Mouse (Mus musculus) retina, embryonic 14.5 days (tissue): ENCODE measurements around the gene Qser1.
"Not testable (repeated sequence)": the region's sequence is repeated elsewhere in the genome, so short reads cannot be mapped to it uniquely, and the experiment has no call there.

Experiments
- DNase-seq: peaks from one replicate; pipeline ENCODE4 v3.0.0-alpha.2; 2015; ENCODE audit warnings: low spot score

The Qser1 gene

GRCm38 (mm10) chr2:104816371-104816827, at the start of gene Qser1:
Qser1 (minus strand) TSS chr2:104816760.
- DNase-seq: peak; percentile 62

DNA sequence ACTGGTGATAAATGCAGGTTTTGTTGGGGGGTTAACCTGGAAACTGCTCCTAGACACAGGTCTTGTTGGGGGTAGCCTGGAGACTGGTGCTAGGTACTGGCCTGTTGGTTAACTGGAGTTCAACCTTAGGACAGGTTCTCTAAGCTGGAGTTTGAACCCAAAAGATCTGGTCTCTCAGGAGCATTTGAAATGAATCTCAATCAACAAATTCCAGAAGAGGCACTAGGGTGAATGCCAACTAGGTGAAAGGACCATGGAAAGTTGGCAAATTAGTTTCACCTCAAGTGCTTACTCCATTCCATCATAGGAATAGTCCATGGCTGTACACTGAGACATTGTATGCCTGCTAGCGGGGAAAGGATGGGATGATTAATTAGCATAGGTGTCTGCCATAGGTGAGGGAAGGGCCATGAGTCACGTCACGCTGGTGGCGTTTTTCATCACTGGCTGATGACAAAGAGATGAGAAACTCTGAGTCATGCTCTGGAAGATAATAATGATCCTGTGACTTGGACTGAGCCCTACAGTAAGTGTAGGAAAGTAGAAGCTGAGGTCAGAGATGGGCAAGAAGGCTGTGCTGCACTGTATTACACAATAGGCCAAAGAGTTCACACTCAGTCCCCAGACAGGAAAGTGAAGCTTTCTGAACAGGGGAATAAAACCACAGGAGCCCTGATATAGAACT, 47.8 kb upstream of the Qser1 start:
- no peak for DNase-seq

DNA sequence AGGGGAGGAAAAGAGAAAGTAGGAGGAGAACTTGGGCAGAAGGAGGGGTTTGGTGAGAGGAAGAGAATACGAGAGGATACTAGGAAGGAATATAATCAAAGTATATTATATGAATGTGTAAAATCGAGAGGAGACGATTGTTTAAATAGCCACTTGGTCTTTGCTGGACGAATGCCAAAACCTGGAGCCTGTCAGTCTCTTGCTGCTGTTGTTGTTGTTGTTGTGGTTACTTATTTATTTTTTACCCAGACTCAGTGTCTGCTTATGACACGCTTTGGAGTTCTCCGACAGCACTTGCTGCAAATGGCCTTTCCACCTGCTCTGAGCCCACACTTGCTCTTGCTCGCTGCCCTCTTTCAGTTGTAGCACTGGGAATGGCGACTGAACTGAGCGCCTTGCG, 43.9 kb upstream of the Qser1 start:
- DNase-seq: no peak

- DNase-seq: no peak
These were observed 42.5 kb upstream of the Qser1 start for GRCm38 (mm10) chr2:104859060-104859459.

DNA sequence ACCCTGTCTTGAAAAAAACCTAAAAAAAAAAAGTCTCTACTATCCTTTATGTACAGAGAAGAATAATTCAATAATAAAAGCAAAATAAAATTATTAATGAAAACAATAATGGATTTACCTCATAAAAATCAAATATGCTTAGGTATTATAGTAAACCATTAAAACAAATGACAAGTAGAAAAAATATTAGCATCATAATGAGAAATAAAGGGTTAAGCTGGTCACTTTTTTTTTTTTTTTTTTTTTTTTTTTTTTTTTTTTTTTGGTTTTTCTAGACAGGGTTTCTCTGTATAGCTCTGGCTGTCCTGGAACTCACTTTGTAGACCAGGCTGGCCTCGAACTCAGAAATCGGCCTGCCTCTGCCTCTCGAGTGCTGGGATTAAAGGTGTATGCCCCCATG, 41.5 kb upstream of the Qser1 start:
- not testable (repeated sequence) for DNase-seq

- no peak for DNase-seq
These were observed 39.7 kb upstream of the Qser1 start for GRCm38 (mm10) chr2:104856218-104856617.

GRCm38 (mm10) chr2:104855732-104856131, 39.2 kb upstream of the Qser1 start:
- DNase-seq: no peak

DNA sequence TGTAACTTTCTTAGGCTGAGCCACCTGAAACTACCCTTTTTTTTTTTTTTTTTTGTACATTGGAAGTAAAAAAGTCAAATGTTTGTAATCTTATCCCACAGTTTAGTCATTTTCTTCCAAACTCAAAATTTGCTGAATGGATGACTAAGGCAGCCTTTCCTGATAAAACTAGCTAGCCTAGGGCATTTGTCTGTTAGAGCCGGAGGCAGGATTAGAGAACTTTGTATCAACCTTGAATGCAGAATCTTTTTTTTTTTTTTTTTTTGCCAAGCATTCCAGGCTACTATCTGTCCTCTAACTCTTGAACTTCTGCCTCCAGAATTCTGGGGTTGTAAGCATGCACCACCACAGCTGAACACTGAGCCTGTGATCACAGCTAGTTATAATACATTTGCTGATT, 38.3 kb upstream of the Qser1 start:
- no peak for DNase-seq

GRCm38 (mm10) chr2:104852546-104852945, 36.0 kb upstream of the Qser1 start:
- DNase-seq: no peak

- peak; percentile 26 for DNase-seq
These were observed 35.1 kb upstream of the Qser1 start for GRCm38 (mm10) chr2:104851686-104852085.

GRCm38 (mm10) chr2:104849991-104850359, 33.4 kb upstream of the Qser1 start:
- DNase-seq: no peak

GRCm38 (mm10) chr2:104849276-104849990, 32.9 kb upstream of the Qser1 start, which contains the start of gene Prrg4:
Prrg4 (minus strand) TSS chr2:104849876.
- DNase-seq: peak; percentile 54

DNA sequence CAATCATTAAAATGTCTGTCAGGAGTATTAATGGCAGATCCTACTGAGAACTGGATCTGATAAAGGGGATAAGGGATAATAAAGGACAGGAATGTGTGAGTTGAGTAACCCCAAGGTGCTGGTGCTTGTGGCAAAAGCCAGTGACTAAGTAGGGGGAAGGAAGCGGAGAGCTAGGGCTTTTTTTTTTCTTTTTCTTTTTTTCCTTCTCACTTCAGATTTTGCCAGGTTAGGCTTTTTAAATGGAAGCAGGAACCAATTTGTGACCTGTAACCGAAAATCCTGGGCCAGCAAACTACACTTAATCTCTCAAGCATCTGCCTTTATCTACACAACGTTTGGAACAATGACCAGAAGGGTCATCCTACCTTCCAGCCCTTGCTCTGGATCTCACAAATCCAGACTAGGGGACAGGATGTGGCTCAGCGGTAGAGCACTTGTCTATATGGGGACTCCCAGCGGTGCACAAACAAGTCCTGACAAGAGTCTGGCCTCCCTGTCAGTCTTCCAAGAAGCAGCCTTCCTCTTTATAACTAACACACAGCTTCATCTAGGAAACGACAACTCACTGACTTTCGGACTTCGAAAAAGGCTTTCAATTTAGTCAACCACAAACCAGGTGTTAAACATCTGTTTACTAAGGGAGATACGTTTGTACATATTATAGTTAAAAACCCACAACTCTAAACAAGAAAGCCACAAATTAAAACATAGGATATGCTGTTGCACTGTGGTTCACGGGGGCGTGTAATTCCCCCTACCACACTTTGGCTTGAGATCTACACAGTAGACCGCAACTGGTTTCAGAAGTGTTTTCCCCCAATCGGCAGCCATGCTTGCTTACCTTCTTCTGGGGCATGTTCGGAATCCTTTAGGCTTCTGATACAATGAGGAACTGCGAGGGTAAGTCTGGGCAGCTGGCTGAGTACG, 31.9 kb upstream of the Qser1 start:
- no peak for DNase-seq

DNA sequence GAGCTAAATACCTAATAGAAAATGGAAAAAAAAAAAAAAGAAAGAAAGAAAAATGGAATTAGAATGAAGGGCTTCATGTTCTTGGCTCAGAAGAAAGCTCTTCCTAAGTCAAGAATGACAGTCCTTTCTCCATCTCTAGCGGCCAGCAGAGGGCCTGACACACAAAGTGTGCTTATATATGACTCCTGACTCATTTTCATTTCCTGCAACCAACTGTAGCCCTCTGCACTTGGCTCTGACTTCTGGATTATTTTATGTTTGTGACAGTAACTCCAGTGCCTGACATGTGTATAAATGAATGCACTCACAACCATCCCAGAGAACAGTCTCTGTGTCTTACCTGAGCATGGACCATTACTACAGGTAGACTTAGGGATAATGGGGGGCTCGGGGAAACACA, 31.1 kb upstream of the Qser1 start:
- peak; percentile 37 for DNase-seq

- DNase-seq: no peak
These were observed 30.3 kb upstream of the Qser1 start for GRCm38 (mm10) chr2:104846638-104847414.

DNA sequence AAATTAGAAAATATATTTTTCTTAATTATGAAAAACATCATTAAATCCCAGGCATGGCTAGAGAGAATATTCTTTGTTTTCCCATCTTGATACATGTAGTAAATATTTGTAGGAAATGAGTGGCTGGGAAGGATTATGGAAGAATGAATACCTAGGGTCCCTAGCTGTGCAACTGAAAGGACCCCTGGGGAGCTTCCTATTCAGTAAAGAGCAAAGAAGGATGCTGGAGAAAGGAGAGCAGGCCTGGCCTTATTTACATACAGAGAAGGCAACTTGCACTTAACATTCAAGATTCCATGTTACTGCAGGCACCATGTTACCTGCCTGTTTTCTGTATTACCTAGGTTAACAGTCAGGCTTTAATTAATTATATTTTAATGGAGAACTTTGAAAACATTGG, 26.0 kb upstream of the Qser1 start:
- DNase-seq: no peak

GRCm38 (mm10) chr2:104841736-104842135, 25.2 kb upstream of the Qser1 start:
- DNase-seq: no peak

GRCm38 (mm10) chr2:104840974-104841373, 24.4 kb upstream of the Qser1 start:
- no peak for DNase-seq

- no peak for DNase-seq
These were observed 15.9 kb upstream of the Qser1 start for GRCm38 (mm10) chr2:104832486-104832885.

DNA sequence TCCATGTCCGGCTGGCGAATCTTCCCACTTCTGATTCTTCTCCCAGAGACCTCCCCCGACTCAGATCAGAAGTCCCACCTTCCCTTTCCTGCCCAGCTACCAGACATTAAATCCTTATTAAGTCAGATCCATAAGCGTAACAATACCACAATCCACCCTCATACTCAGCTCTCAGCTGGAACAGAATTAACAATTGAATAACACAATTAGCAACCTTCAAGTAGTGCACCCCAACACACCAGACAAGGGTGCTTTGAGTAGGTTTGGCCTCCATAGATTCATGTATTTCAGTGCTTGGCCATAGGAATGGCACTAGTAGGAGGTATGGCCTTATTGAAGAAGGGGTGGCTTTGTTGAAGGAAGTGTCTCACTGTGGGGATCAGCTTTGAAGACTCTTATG, 9.6 kb upstream of the Qser1 start:
- DNase-seq: no peak

- DNase-seq: not testable (repeated sequence)
These were observed 2.2 kb upstream of the Qser1 start for GRCm38 (mm10) chr2:104818763-104819162.
